Mouse (Mus musculus) cortical plate, adult 2 months (tissue): ENCODE measurements around the gene Ptpn5.

Experiments
- CTCF ChIP-seq: fragments of 200-500 bp; IDR thresholded peaks from 2 replicates; pipeline ENCODE4 v1.5.1; 2011; ENCODE audit warnings: mild to moderate bottlenecking, control low read depth, low read length; ENCODE audit not compliant: insufficient read depth; ENCODE audit errors: extremely low read depth
- POLR2A ChIP-seq: fragments of 200-500 bp; IDR thresholded peaks from 2 replicates; pipeline ENCODE4 v1.6.1; 2011; ENCODE audit warnings: mild to moderate bottlenecking, low read length, control low read depth; ENCODE audit not compliant: insufficient read depth; ENCODE audit errors: extremely low read depth

DNA sequence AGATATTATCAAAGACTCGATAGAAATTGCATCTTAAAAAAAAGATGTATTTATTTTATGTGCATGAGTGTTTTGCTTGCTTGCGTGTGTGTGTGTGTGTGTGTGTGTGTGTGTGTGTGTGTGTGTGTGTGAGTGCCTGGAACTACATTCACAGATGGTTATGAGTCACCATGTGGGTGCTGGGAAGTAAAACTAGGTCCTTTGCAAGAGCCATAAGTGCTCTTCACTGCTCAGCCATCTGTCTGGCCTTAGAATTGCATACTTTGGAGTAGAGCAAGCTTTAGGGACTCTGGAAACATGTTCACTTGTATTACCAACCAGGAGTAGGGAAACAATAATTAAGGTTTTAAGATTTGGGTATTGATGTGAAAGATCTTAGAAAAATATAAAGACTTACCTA, 22.4 kb upstream of the Ptpn5 start:
- TF ChIP-seq POLR2A (no peak), CTCF (no peak)
